Mouse (Mus musculus): Measurements from ENCODE around the gene Pik3r4.
A peak's percentile ranks its signal among the peaks of the same experiment; 100 is the strongest.

The Pik3r4 gene

GRCm38 (mm10) chr9:105697764-105698396 is 55.1 kb downstream of the Pik3r4 start:
- no peak for DNase-seq (ENCODE audit: low spot score in 2 of 2)

GRCm38 (mm10) chr9:105700702-105701101 is 57.9 kb downstream of the Pik3r4 start:
- DNase-seq (ENCODE audit: low spot score in 2 of 2) = no peak

GRCm38 (mm10) chr9:105701966-105702365 is 59.2 kb downstream of the Pik3r4 start:
- DNase-seq (ENCODE audit: low spot score in 2 of 2) = no peak

- DNase-seq (ENCODE audit: low spot score in 2 of 2) = no peak
Observed at GRCm38 (mm10) chr9:105704226-105704932, 61.6 kb downstream of the Pik3r4 start.

GRCm38 (mm10) chr9:105705011-105705410 is 62.2 kb downstream of the Pik3r4 start:
- DNase-seq (ENCODE audit: low spot score in 2 of 2) = no peak

GRCm38 (mm10) chr9:105712049-105712448 is 69.3 kb downstream of the Pik3r4 start:
- DNase-seq (ENCODE audit: low spot score in 2 of 2) = no peak

- DNase-seq (ENCODE audit: low spot score in 2 of 2) = no peak
Observed at GRCm38 (mm10) chr9:105719367-105719766, 76.6 kb downstream of the Pik3r4 start.

- DNase-seq (ENCODE audit: low spot score in 2 of 2) = no peak
Observed at GRCm38 (mm10) chr9:105719851-105720395, 77.1 kb downstream of the Pik3r4 start.

GRCm38 (mm10) chr9:105720430-105720829 is 77.7 kb downstream of the Pik3r4 start:
- peak; percentile 72 to 79 for DNase-seq (ENCODE audit: low spot score in 2 of 2)

- no peak for DNase-seq (ENCODE audit: low spot score in 2 of 2)
Observed at GRCm38 (mm10) chr9:105731976-105732375, 89.2 kb downstream of the Pik3r4 start.

GRCm38 (mm10) chr9:105734651-105735050 is 91.9 kb downstream of the Pik3r4 start:
- DNase-seq (ENCODE audit: low spot score in 2 of 2) = no peak

GRCm38 (mm10) chr9:105735195-105735594 is 92.4 kb downstream of the Pik3r4 start:
- DNase-seq (ENCODE audit: low spot score in 2 of 2) = no peak
